Mouse (Mus musculus): ENCODE measurements around the gene Ica1.

DNA sequence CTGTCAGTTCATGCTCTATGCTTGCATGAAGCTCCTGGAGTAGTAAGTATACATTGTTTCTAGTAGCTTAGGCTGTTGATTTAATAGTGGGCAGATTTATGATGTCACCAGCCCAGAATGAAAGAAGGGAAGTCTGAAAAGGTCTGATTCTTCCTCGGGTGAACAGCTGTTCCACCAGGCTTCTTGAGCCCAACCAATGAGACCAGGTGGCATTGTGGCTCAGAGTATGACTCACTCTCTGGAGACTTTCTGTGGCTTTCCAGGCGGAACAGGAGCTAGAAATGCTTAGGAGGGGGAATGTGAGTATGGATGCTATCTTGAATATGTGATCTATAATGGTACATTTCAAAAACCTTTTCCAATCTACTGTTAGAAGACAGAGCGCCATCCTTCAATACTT is 155.2 kb downstream of the Ica1 start:
- TF ChIP-seq FLI1 (IDR thresholded peaks at IDR 0.05; ENCODE audit: low read length) (no peak), GATA1 (IDR thresholded peaks at IDR 0.05; ENCODE audit: borderline replicate concordance, low read length) (no peak)
